Mouse (Mus musculus) heart, embryonic 11.5 days (tissue): ENCODE measurements at regions not wholly inside any gene's neighbourhood (a gene's known extent, or its start where the extent isn't known, plus 50 kb on each side); places are given as distances from the start of the nearest gene placed in this dataset.

Experiments used
- ATAC-seq: fragments of 200-750 bp; cut with Nextera tagmentation; replicated peaks from 2 replicates; pipeline ENCODE4 v1.8.0; 2017; ENCODE audit warnings: moderate library complexity; ENCODE audit not compliant: insufficient number of reproducible peaks, low FRiP score, low TSS enrichment
- H3K27ac ChIP-seq: fragments of 300-500 bp; sonication (generic); 2 replicates; pipeline ENCODE4 v1.5.1; 2014; ENCODE audit warnings: mild to moderate bottlenecking, low read depth, low read length
- H3K27me3 ChIP-seq: fragments of 300-500 bp; sonication (generic); 2 replicates; pipeline ENCODE4 v1.6.1; 2014; ENCODE audit warnings: mild to moderate bottlenecking, low read length, mixed read lengths; ENCODE audit not compliant: control insufficient read depth, insufficient read depth
- H3K36me3 ChIP-seq: fragments of 300-500 bp; sonication (generic); 2 replicates; pipeline ENCODE4 v1.6.1; 2014; ENCODE audit warnings: mild to moderate bottlenecking, low read length, moderate library complexity, mixed read lengths; ENCODE audit not compliant: control insufficient read depth, insufficient read depth
- H3K4me1 ChIP-seq: fragments of 300-500 bp; sonication (generic); 2 replicates; pipeline ENCODE4 v1.6.1; 2014; ENCODE audit warnings: low read length; ENCODE audit not compliant: control insufficient read depth, insufficient read depth
- H3K4me2 ChIP-seq: fragments of 300-500 bp; sonication (generic); 2 replicates; pipeline ENCODE4 v1.6.1; 2014; ENCODE audit warnings: mild to moderate bottlenecking, moderate library complexity
- H3K4me3 ChIP-seq: fragments of 300-500 bp; sonication (generic); 2 replicates; pipeline ENCODE4 v1.5.1; 2014; ENCODE audit warnings: low read depth, low read length
- H3K9ac ChIP-seq: fragments of 300-500 bp; sonication (generic); 2 replicates; pipeline ENCODE4 v1.6.1; 2014; ENCODE audit warnings: mild to moderate bottlenecking, low read depth, low read length, moderate library complexity
- H3K9me3 ChIP-seq: fragments of 300-500 bp; sonication (generic); replicated peaks from 2 replicates; pipeline ENCODE4 v1.6.1; 2016; ENCODE audit warnings: low read length; ENCODE audit not compliant: control insufficient read depth
- WGBS: fragments of 180-500 bp; shearing (Covaris S2); extraction: QIAGEN DNeasy Blood & Tissue Kit; methylation state at CpG from one replicate; pipeline ENCODE4 v1.1.7; 2014; ENCODE audit not compliant: insufficient replicate concordance; 5-methylcytosine and 5-hydroxymethylcytosine counted together

DNA sequence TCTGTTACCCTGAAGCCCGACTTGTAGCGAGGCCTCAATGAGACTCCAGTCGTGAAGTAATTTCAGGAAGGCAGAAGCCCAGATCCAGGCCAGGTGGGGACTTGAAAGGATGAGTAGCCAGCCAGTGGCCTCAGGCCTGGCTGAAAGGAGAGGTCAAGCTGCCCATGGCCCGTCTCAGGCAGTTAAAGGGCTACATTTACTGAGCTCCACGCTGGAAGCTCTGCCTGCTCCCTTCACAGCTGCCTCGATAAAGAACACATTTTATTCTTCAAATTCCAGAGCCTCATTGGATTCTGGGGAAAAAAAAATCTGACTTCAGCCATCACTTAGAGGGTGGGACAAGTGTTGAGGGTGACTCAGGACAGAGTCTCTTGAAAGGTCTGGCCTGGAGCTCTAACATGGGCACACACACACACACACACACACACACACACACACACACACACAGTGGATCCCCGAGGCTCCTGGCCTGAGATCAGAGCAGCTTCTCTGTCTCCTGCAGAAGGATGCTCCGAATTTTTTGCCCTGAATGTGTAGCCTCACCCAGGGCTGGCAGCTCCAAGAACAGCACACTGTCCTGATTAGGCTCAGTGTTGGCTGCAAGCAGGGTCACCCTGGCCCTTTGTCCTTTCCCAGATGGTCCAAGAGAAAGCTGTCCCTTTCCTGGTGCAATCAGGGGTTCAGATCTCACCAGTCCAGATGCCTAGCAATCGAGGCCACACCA, 53.0 kb downstream of the Gadd45g start:
- no peaks in the 10 kb centered on the region; the same call in 1 of the 2 replicates for H3K9me3 ChIP-seq
- no peak for ATAC-seq
- H3K4me3 ChIP-seq = no peak overlapping the region
- H3K27ac ChIP-seq = no peak overlapping the region
- peaks cover 22% of the 10 kb centered on the region for H3K4me1 ChIP-seq
- no peaks in the 10 kb centered on the region for H3K27me3 ChIP-seq
- H3K36me3 ChIP-seq = no peaks in the 10 kb centered on the region
- 61% methylated on average over 9 of the region's 9 CpGs for WGBS
- no peak overlapping the region for H3K4me2 ChIP-seq
- H3K9ac ChIP-seq = no peak overlapping the region

GRCm38 (mm10) chr13:51900043-51900440, 53.6 kb downstream of the Gadd45g start:
- Histone ChIP-seq H3K36me3 (no peaks in the 10 kb centered on the region), H3K9ac (no peak overlapping the region), H3K27me3 (no peaks in the 10 kb centered on the region), H3K4me3 (no peak overlapping the region), H3K4me2 (no peak overlapping the region), H3K27ac (no peak overlapping the region), H3K4me1 (peaks cover 22% of the 10 kb centered on the region), H3K9me3 (no peaks in the 10 kb centered on the region; the same call in 1 of the 2 replicates)
- 59% methylated on average over 3 of the region's 3 CpGs for WGBS
- no peak for ATAC-seq

- 27% methylated on average over 19 of the region's 19 CpGs for WGBS
- peak overlapping the region; percentile 64 for H3K27ac ChIP-seq
- no peaks in the 10 kb centered on the region for H3K27me3 ChIP-seq
- H3K9me3 ChIP-seq = no peaks in the 10 kb centered on the region
- ATAC-seq = no peak
- H3K4me3 ChIP-seq = no peak overlapping the region
- peaks cover 22% of the 10 kb centered on the region for H3K4me1 ChIP-seq
- peak overlapping the region; percentile 55 for H3K4me2 ChIP-seq
- H3K36me3 ChIP-seq = no peaks in the 10 kb centered on the region
- peak overlapping the region; percentile 47; the same call in 1 of the 2 replicates for H3K9ac ChIP-seq
Measured at GRCm38 (mm10) chr13:51902482-51903285, 56.2 kb downstream of the Gadd45g start.

DNA sequence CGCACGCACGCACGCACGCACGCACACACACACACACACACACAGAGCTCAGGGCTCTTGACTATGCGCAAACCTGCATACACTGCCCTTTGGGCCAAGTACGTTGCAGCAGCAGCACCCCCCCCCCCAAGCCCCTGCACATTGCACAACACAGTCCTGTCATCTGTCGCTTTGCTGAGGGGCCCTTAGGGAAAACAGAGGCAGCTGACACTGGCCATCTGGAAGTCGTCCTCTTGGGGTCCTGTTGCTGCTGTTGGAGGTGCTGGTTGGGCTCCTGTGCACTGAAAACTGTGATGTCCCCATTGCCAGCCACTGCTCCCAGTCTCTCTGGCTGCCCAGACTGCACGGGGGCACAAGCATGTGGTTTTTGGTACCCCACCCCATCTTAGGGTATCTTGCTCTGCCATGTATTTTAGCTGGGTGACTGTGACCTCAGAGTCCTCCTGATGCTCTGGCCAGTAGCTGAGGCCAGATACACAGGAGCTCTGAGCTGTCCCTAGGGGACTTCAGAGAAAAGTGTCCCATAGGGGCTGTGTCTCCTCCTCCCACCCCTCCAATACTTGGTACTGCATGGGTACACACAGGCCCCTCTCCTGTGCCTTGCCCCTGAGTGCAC, 57.0 kb downstream of the Gadd45g start:
- no peak for ATAC-seq
- Histone ChIP-seq H3K27ac (peak overlapping the region; percentile 64; the same call in 1 of the 2 replicates), H3K36me3 (no peaks in the 10 kb centered on the region), H3K27me3 (no peaks in the 10 kb centered on the region), H3K4me1 (peaks cover 22% of the 10 kb centered on the region), H3K9ac (no peak overlapping the region), H3K4me2 (peak overlapping the region; percentile 27), H3K4me3 (no peak overlapping the region), H3K9me3 (no peaks in the 10 kb centered on the region)
- WGBS = 30% methylated on average over 11 of the region's 11 CpGs

DNA sequence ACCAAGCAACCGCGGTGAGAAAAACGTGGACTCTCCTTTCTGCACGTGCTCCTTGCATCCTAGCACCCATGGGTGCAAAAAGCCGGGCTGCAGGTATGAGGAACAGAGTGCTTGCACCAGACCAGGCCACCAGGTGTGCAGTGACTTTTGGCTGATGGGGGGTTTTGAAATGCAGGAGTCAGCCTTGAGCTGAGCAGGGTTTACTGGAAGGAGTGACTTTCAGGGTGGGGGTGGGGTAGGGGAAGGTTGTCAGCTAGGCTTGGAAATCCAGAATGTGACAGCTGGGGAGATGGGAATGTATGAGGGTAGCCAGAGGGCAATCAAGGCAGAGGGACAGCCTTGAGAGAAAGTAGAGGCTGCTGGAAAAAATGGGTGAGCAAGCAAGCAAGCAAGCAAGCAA, 58.8 kb downstream of the Gadd45g start:
- no peaks in the 10 kb centered on the region for H3K27me3 ChIP-seq
- no peaks in the 10 kb centered on the region for H3K36me3 ChIP-seq
- H3K4me1 ChIP-seq = peaks cover 16% of the 10 kb centered on the region
- no peak overlapping the region for H3K9ac ChIP-seq
- no peak overlapping the region for H3K27ac ChIP-seq
- no peak overlapping the region for H3K4me3 ChIP-seq
- no peaks in the 10 kb centered on the region for H3K9me3 ChIP-seq
- no peak overlapping the region for H3K4me2 ChIP-seq
- WGBS = 74% methylated on average over 5 of the region's 5 CpGs
- ATAC-seq = no peak

DNA sequence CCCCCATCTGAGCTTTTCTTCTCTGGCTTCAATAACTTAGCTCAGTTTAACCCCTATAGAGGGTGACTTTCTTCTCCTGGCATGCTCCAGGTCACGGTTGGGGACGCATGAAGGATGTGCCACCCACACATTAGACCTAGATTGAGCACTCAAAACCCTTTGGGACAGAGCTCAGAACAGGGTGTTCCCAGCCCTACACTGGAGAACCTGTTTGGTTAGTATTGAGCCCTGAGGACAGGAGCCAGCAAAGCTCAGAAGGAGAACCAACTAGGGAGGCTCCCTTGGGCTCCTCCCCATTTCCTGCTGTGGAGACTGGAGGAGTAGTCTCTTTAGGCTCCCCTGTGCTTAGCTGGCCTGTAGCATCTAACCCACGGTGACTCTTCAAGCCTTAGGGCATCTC, 59.6 kb downstream of the Gadd45g start:
- no peak overlapping the region for H3K4me3 ChIP-seq
- no peaks in the 10 kb centered on the region for H3K9me3 ChIP-seq
- peaks cover 16% of the 10 kb centered on the region for H3K4me1 ChIP-seq
- H3K9ac ChIP-seq = no peak overlapping the region
- no peak for ATAC-seq
- 68% methylated on average over 3 of the region's 3 CpGs for WGBS
- H3K27me3 ChIP-seq = no peaks in the 10 kb centered on the region
- H3K36me3 ChIP-seq = no peaks in the 10 kb centered on the region
- no peak overlapping the region for H3K4me2 ChIP-seq
- H3K27ac ChIP-seq = no peak overlapping the region

DNA sequence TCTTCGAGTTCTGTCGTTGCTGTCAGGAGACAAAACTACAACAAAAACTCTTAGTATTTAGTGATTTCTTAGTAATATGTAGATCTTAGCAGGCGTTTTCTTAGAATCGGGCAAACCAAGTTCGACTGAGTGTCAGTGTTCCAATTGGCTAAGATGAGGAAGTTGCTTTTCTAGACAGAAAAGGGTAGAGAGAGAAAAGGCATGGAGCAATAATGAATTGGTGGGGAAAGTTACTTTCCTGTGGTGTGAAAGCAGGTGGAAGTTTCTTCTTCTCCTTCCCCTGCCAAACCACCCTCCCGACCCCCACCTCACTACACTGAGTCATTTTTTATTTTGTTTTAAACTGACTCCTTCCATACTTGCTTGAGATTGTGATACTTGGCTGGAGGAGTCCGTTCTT, 62.0 kb downstream of the Gadd45g start:
- Histone ChIP-seq H3K27ac (no peak overlapping the region), H3K9ac (no peak overlapping the region), H3K4me2 (no peak overlapping the region), H3K36me3 (no peaks in the 10 kb centered on the region), H3K4me3 (no peak overlapping the region), H3K27me3 (no peaks in the 10 kb centered on the region), H3K4me1 (peaks cover 6% of the 10 kb centered on the region), H3K9me3 (no peaks in the 10 kb centered on the region)
- WGBS = 80% methylated on average over 7 of the region's 7 CpGs
- no peak for ATAC-seq

DNA sequence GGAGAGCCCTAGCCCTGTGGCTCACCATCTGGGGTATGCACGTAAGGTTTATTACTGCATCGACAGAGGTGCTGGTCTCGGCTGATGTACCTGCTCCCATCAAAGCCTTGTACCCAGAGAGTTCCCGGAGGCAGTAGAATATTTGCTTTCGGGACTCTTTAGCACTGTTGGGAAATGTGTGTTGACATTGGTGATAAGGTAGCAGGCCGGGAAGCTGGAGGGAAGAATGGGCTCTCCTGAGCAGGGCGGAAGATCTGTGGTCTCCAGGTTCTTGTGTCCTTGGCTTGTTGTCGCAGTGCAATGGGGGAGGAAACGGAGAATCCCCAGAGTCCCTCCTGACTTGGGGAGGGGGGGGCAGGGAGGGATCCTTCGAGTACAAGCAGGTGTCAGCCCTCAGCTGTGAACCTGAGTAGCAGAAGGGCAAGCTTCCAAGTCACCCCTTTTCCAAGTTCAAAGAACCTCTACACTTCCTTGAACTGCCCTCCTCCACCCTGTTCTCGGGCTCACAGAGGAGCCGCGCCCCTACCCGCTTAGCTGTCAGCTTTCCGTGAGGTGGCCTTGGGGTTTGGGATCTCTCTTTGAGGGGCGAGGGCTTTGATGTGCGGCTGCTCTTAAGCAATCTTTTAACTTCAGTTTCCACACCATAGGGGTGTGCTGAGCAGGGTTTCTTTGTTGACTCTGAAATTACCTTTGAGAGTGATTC, 65.0 kb downstream of the Gadd45g start:
- 27% methylated on average over 17 of the region's 17 CpGs for WGBS
- no peak overlapping the region for H3K27ac ChIP-seq
- no peaks in the 10 kb centered on the region for H3K9me3 ChIP-seq
- no peak for ATAC-seq
- no peak overlapping the region for H3K9ac ChIP-seq
- peaks cover 9% of the 10 kb centered on the region for H3K27me3 ChIP-seq
- H3K36me3 ChIP-seq = no peaks in the 10 kb centered on the region
- H3K4me1 ChIP-seq = peaks cover 3% of the 10 kb centered on the region
- 0 out of 2 replicates have a peak overlapping the region, but pooled peaks have one; percentile 3 for H3K4me2 ChIP-seq
- H3K4me3 ChIP-seq = no peak overlapping the region
